Mouse (Mus musculus): Measurements from ENCODE around the gene Nsd2.
A peak's percentile ranks its signal among the peaks of the same experiment; 100 is the strongest.

Nsd2 gene

DNA sequence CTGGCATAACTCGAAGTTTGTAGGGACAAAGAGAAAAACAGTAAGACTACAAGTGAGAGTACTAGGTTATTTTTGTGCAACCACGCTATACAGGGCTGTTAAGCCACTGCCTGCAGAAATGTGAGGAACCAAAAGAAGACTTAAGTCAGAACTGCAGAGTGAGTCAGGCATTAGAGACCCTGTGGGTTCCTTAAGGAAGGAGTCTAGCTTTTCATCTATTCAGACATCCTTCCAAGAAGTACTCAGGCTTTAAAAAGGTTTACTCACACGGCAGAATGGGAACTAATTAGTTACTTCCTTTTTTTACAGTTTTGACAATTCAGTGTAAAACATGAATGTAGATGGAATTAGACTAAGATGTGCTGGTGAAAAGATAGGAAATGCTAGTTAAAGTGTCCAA is 1.9 kb downstream of the Nsd2 start:
- Histone ChIP-seq H3K27me3 (ENCODE audit: control insufficient read depth, insufficient read depth, low read length, poor library complexity, severe bottlenecking) (no peaks in the 10 kb centered on the region), H3K36me3 (ENCODE audit: control insufficient read depth, insufficient read depth, low read length, poor library complexity, severe bottlenecking) (no peaks in the 10 kb centered on the region)
- DNase-seq (ENCODE audit: low read depth, low spot score), result peak; percentile 27

DNA sequence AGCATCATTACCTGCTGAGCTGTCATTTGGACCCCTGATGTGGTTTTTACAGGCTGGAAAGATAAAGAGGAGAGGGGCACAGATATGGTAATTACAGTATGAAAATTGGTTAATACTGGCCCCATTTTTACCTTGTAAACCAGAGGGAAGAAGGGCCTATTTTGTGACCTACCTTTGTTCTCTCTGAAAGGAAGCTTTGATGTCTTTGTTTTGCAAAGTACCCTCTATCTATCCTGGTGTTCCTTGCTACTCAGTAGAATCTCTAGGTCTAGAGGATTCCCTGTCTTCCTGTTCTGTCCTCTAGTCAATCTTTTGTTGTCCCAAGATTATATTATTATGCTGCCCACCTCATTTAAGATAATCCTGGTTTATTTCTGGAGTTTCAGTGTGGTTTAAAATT is 5.5 kb downstream of the Nsd2 start:
- no peaks in the 10 kb centered on the region for H3K27me3 ChIP-seq (ENCODE audit: control insufficient read depth, insufficient read depth, low read length, poor library complexity, severe bottlenecking)
- DNase-seq (ENCODE audit: low read depth, low spot score), result no peak
- no peaks in the 10 kb centered on the region for H3K36me3 ChIP-seq (ENCODE audit: control insufficient read depth, insufficient read depth, low read length, poor library complexity, severe bottlenecking)

DNA sequence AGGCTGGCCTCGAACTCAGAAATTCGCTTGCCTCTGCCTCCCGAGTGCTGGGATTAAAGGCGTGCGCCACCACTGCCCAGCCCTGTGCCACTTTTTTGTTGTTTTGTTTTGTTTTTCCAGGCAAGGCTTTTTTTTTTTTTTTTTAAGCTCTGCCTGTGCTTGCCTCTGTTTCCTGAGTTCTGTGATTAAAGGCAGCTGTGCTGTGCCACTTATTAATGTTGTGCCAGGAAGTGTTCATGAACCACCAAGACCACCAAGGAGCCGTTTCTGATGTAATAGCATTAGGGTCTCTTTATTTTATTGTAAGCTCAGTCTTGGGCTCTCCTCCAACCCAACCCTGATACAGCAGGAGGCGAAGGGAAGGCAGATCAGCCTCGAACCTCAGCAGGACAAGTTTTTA is 7.6 kb downstream of the Nsd2 start:
- DNase-seq (ENCODE audit: low read depth, low spot score), result no peak
- Histone ChIP-seq H3K27me3 (ENCODE audit: control insufficient read depth, insufficient read depth, low read length, poor library complexity, severe bottlenecking) (no peaks in the 10 kb centered on the region), H3K36me3 (ENCODE audit: control insufficient read depth, insufficient read depth, low read length, poor library complexity, severe bottlenecking) (no peaks in the 10 kb centered on the region)

DNA sequence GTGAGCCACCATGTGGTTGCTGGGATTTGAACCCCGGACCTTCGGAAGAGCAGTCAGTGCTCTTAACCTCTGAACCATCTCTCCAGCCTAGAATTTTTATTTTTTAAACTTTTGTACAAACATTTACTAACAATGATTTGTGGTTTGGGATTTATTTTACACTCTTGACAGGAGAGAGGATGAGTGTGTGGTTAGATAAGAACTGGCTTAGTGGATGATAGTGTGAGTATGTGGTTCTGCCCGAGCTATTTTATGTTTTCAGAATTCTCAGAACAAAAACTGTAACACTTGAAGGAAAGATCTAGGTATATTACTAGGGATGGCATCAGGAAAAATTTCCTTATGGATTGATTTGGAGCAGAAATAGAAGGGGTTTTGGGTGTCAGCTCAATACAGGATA is 9.4 kb downstream of the Nsd2 start:
- no peak for DNase-seq (ENCODE audit: low read depth, low spot score)
- Histone ChIP-seq H3K36me3 (ENCODE audit: control insufficient read depth, insufficient read depth, low read length, poor library complexity, severe bottlenecking) (no peaks in the 10 kb centered on the region), H3K27me3 (ENCODE audit: control insufficient read depth, insufficient read depth, low read length, poor library complexity, severe bottlenecking) (no peaks in the 10 kb centered on the region)

DNA sequence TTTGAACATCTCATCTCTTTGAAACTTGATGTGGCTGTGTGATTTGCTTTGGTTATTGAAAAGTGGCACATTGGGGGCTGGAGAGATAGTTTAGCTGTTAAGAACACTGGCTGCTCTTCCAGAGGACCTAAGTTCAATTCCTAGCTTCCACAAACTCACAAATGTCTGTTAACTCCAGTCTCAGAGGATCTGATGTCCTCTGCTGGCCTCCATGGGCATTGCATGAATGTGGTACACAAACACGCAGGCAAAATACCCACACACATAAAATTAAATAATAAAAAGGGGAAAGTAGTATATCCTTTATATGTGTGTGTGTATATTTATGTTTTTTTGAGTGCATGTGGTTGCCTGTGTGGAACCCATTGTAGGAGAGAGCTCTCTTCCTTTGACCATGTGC is 10.3 kb downstream of the Nsd2 start:
- no peaks in the 10 kb centered on the region for H3K36me3 ChIP-seq (ENCODE audit: control insufficient read depth, insufficient read depth, low read length, poor library complexity, severe bottlenecking)
- peak; percentile 55 for DNase-seq (ENCODE audit: low read depth, low spot score)
- H3K27me3 ChIP-seq (ENCODE audit: control insufficient read depth, insufficient read depth, low read length, poor library complexity, severe bottlenecking), result no peaks in the 10 kb centered on the region

DNA sequence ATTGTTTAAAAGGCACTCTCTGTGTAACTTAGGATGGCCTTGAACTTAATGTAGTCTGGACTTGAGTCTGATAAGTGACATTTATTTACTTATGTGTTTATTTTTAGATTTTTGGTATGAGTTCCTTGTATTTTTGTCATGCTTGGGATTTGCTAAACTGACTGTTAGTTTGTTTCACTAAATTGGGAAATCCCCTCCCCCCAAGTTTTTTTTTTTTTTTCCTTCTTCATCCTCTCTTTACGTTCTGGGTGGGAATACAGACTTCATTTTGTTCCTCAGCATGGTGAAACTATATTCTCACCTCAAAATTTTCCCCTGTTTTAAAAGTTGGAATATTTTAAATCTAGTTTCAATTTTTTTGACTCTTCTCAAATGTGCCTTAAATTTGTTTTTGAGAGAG is 20.8 kb downstream of the Nsd2 start:
- no peak for DNase-seq (ENCODE audit: low read depth, low spot score)
- no peaks in the 10 kb centered on the region for H3K27me3 ChIP-seq (ENCODE audit: control insufficient read depth, insufficient read depth, low read length, poor library complexity, severe bottlenecking)
- H3K36me3 ChIP-seq (ENCODE audit: control insufficient read depth, insufficient read depth, low read length, poor library complexity, severe bottlenecking), result no peaks in the 10 kb centered on the region

DNA sequence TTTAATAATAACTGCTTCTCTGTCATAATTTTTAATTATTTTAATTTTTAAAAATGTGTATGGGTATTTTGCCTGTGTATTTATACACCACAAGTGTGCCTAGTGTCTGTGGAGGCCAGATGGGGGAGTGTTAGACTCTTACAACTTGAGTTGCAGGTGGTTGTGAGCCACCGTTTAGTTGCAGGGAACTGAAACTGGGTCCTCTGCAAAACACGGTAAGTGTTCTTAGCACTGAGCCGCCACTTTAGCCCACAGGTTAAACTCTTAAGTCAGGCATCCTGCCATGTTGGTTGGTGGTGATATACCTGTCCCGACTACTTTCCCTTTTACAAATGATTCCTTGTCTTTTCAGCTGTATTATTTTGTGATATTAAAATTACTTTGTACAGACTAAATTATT is 22.0 kb downstream of the Nsd2 start:
- peak; percentile 49 for DNase-seq (ENCODE audit: low read depth, low spot score)
- Histone ChIP-seq H3K36me3 (ENCODE audit: control insufficient read depth, insufficient read depth, low read length, poor library complexity, severe bottlenecking) (no peaks in the 10 kb centered on the region), H3K27me3 (ENCODE audit: control insufficient read depth, insufficient read depth, low read length, poor library complexity, severe bottlenecking) (no peaks in the 10 kb centered on the region)

DNA sequence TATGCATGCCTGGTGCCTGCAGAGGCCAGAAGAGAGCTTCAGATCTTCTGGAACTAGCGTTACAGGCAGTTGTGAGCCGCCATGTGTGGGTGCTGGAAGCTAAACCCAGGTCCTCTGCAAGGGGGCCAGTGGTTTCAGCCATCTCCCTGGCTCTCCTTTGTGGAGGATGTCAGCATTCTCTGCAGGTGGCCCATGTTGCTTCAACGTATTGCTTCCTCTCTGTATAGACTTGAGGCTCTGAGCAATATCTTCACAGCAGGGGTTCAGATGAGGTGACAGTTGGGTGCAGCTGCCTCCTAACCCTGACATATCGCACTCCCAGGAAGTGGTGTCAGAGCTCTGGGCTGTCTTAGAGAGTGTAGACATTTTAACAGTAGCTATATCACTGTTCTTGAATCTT is 30.9 kb downstream of the Nsd2 start:
- H3K36me3 ChIP-seq (ENCODE audit: control insufficient read depth, insufficient read depth, low read length, poor library complexity, severe bottlenecking), result peaks cover 5% of the 10 kb centered on the region; the same call in 1 of the 2 replicates
- no peak for DNase-seq (ENCODE audit: low read depth, low spot score)
- no peaks in the 10 kb centered on the region for H3K27me3 ChIP-seq (ENCODE audit: control insufficient read depth, insufficient read depth, low read length, poor library complexity, severe bottlenecking)

DNA sequence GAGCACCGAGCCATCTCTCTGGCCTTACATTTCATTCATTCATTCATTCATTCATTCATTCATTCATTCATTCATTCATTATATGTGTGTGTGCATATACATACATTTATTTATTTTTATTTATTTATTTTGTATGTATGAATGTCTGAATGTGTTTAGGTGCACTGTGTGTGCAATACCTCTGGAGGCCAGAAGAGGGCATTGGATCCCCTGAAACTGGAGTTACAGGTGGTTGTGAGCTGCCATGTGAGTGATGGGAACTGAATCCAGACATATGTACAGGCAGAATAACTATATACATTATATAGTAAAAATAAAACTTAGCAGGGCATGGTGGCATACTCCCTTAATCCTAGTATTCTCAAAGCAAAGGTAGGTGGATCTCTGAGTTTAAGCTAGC is 32.6 kb downstream of the Nsd2 start:
- peak; percentile 16 for DNase-seq (ENCODE audit: low read depth, low spot score)
- Histone ChIP-seq H3K27me3 (ENCODE audit: control insufficient read depth, insufficient read depth, low read length, poor library complexity, severe bottlenecking) (no peaks in the 10 kb centered on the region), H3K36me3 (ENCODE audit: control insufficient read depth, insufficient read depth, low read length, poor library complexity, severe bottlenecking) (peaks cover 9% of the 10 kb centered on the region; the same call in 1 of the 2 replicates)

DNA sequence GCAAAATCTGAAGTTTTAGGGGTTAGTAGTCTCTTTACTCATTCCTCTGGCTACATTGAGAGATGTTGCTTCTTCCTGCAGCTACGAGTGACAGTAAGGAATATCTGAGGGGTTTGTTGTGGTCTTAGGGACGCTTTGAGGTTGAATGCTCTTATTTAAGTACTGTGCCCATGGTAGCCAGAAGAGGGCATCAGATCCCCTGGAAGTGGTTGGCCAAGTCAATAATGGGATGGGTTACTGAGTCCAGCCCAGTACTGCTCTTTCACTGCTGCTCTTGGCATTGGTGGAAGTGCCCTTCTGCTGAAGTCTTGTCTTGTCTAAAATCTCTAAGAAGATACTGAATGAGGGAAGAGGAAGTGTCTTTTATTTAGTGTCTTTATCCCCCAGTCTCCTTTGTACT is 33.5 kb downstream of the Nsd2 start:
- DNase-seq (ENCODE audit: low read depth, low spot score), result peak; percentile 49
- H3K27me3 ChIP-seq (ENCODE audit: control insufficient read depth, insufficient read depth, low read length, poor library complexity, severe bottlenecking), result no peaks in the 10 kb centered on the region
- peaks cover 9% of the 10 kb centered on the region; the same call in 1 of the 2 replicates for H3K36me3 ChIP-seq (ENCODE audit: control insufficient read depth, insufficient read depth, low read length, poor library complexity, severe bottlenecking)

DNA sequence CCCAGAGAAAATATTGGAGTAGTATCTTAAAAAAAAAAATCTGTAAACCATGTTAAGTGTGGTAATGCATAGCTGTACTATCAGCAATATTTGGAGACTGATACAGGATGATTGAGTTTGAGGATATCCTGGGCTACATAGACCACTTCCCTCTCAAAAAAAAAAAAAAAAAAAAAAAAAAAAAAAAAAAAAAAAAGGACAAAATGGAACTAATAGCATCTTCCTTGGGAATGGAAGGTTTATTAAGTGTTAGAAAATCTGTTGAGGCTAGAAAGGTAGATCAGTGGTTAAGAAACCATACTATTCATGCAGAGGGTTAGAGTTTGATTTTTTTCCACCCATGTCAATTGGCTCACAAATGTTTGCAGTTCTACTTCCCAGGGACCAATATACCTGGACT is 37.2 kb downstream of the Nsd2 start:
- Histone ChIP-seq H3K27me3 (ENCODE audit: control insufficient read depth, insufficient read depth, low read length, poor library complexity, severe bottlenecking) (no peaks in the 10 kb centered on the region), H3K36me3 (ENCODE audit: control insufficient read depth, insufficient read depth, low read length, poor library complexity, severe bottlenecking) (peaks cover 13% of the 10 kb centered on the region)
- DNase-seq (ENCODE audit: low read depth, low spot score), result no peak

DNA sequence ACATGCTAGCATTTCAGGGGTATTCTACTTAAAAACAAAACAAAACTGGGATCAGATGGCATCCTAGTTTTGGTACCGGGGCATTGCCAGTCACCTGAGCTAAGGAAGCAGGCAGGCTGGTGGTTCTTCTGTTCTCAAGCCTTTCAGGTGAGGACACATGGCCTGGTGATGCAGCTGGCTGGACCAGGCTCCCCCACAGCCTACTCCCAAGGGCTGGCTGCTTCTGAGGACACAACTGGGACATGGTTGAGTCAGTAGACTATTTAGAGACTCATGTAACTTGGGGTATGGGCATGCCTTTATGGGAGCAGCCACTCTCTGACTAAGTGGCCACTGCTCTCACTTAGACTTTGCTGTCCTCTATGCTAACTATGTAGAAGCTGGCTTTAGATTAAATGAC is 54.9 kb downstream of the Nsd2 start:
- H3K36me3 ChIP-seq (ENCODE audit: control insufficient read depth, insufficient read depth, low read length, poor library complexity, severe bottlenecking), result peaks cover 5% of the 10 kb centered on the region; the same call in 1 of the 2 replicates
- DNase-seq (ENCODE audit: low read depth, low spot score), result no peak
- H3K27me3 ChIP-seq (ENCODE audit: control insufficient read depth, insufficient read depth, low read length, poor library complexity, severe bottlenecking), result no peaks in the 10 kb centered on the region

DNA sequence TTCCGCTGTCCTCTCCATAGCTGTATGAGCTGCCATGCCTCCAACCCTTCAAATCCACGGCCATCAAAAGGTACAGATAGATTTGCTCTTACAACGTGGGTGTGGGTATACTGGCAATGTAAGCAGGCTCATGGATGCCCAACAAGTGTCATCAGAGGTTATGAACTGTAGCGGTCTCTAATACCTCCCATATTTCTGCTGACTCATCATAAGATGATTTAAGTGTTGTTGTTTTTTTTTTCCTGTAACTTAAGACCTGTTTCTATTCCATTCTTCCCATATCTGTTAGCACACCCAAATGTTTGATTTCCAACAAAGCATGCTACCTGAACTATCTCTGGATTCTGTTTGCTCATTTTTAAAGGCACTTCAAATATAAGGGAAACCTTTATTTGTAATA is 60.6 kb downstream of the Nsd2 start:
- no peaks in the 10 kb centered on the region for H3K27me3 ChIP-seq (ENCODE audit: control insufficient read depth, insufficient read depth, low read length, poor library complexity, severe bottlenecking)
- no peak for DNase-seq (ENCODE audit: low read depth, low spot score)

DNA sequence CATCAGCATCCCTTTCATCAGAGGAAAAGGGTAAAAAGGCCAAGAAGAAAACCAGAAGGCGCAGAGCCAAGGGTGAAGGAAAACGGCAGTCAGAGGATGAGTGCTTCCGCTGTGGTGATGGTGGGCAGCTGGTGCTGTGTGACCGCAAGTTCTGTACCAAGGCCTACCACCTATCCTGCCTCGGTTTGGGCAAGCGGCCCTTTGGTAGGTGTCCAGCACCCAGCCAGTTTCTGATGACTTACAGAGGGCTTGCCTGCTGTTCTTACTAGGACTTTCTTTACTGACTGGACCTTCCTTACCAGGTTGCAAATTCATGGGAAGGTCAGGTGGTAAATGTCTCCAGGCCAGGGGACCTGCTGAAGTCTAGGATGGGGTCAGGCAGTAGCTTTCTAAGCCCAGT is 72.9 kb downstream of the Nsd2 start:
- Histone ChIP-seq H3K27me3 (ENCODE audit: control insufficient read depth, insufficient read depth, low read length, poor library complexity, severe bottlenecking) (no peaks in the 10 kb centered on the region), H3K36me3 (ENCODE audit: control insufficient read depth, insufficient read depth, low read length, poor library complexity, severe bottlenecking) (peaks cover 7% of the 10 kb centered on the region)
- no peak for DNase-seq (ENCODE audit: low read depth, low spot score)

More for the DNA sequence above, 60.6 kb downstream of the Nsd2 start:
- peaks cover 3% of the 10 kb centered on the region; the same call in 1 of the 2 replicates for H3K36me3 ChIP-seq (ENCODE audit: control insufficient read depth, insufficient read depth, low read length, poor library complexity, severe bottlenecking)

DNA sequence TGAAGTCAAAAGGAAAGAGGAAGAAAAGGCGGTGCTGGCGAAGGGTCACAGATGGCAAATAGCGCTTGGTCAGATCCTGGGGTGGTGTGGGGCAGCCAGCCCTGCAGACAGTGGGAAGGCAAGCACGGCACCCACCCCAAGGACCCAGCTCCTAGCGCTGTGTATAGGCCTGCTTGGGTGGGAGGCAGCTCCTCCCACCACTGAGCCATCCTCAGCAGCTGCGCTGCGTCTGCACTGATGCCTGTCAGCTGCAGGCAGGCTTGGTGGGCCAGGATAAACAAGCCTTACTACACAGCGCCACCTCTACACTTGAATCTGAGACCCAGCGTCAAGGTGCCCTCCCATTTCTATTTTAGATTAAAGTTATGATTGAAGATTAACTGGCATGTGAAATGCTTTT is 74.6 kb downstream of the Nsd2 start:
- DNase-seq (ENCODE audit: low read depth, low spot score), result no peak
- H3K27me3 ChIP-seq (ENCODE audit: control insufficient read depth, insufficient read depth, low read length, poor library complexity, severe bottlenecking), result no peaks in the 10 kb centered on the region

DNA sequence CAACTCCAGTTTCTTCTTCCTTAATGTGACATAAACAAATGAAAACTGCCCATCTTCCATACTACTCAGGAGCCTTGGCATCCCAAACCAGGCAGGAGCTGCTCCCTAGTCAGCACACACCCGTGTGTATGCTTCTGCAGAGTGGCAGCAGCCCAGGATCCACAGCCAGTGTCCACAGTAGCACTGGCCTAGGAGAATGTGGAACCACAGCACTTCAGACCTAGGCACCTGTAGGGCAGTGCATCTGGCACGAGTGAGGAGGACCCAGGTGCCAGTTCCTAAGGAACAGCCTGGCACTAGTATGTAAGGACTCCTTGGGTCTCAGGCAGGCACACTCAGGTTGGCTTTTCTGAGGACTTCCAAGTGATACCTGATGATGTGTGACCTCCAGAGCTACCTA is 76.6 kb downstream of the Nsd2 start:
- H3K27me3 ChIP-seq (ENCODE audit: control insufficient read depth, insufficient read depth, low read length, poor library complexity, severe bottlenecking), result no peaks in the 10 kb centered on the region
- DNase-seq (ENCODE audit: low read depth, low spot score), result no peak

More for the DNA sequence above, 74.6 kb downstream of the Nsd2 start:
- H3K36me3 ChIP-seq (ENCODE audit: control insufficient read depth, insufficient read depth, low read length, poor library complexity, severe bottlenecking), result peaks cover 12% of the 10 kb centered on the region

More for the DNA sequence above, 76.6 kb downstream of the Nsd2 start:
- H3K36me3 ChIP-seq (ENCODE audit: control insufficient read depth, insufficient read depth, low read length, poor library complexity, severe bottlenecking), result peaks cover 16% of the 10 kb centered on the region
